Mouse (Mus musculus): ENCODE data around the gene Igfals. TPM values are rescaled to one million over a fixed set of nuclear protein-coding genes. Genes with fewer than 3 reads are reported as not detected.

The Igfals gene
- polyA plus RNA-seq, 1 experiment, result 0.42 TPM

GRCm38 (mm10) chr17:24913984-24914383 lies 48.2 kb downstream of the Igfals start:
- no peaks in the 10 kb centered on the region for H3K27me3 ChIP-seq (ENCODE audit: control insufficient read depth, insufficient read depth, low read length)
- H3K36me3 ChIP-seq (ENCODE audit: control insufficient read depth, insufficient read depth, low read length), result peaks cover 66% of the 10 kb centered on the region
- no peaks in the 10 kb centered on the region for H3K4me1 ChIP-seq (ENCODE audit: control insufficient read depth, insufficient read depth, insufficient read length, low read length)
- H3K27ac ChIP-seq (ENCODE audit: insufficient read depth, low read depth, low read length), result no peak overlapping the region
- H3K4me3 ChIP-seq (ENCODE audit: low read depth, low read length), result no peak overlapping the region
- TF ChIP-seq CTCF (IDR thresholded peaks at IDR 0.05; ENCODE audit: extremely low read depth, insufficient read length, insufficient replicate concordance, low read depth, low read length), result no peak

DNA sequence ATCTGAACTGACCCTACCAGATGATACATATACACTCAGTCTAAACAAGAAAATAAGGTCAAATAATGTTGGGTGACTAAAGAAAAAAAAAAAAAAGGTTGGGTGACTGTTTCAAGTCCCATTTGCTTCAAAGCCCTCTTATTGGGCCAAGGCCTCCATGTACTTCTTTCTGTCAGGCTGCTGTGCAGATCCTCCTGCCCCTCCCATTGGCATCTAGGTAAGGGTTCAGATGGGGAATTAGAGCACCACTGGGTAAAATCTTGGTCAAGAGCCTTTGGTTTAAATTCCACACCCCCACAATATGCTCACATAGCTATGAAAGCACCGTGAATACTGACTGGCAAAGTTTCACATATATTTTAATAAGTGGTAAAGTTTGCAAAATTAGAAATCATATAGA lies 57.4 kb downstream of the Igfals start:
- 96% methylated on average over 1 of the region's 1 CpGs for WGBS
- Histone ChIP-seq H3K4me1 (ENCODE audit: control insufficient read depth, insufficient read depth, insufficient read length, low read length) (no peaks in the 10 kb centered on the region), H3K36me3 (ENCODE audit: control insufficient read depth, insufficient read depth, low read length) (peaks cover 53% of the 10 kb centered on the region), H3K4me3 (ENCODE audit: low read depth, low read length) (no peak overlapping the region), H3K27ac (ENCODE audit: insufficient read depth, low read depth, low read length) (no peak overlapping the region), H3K27me3 (ENCODE audit: control insufficient read depth, insufficient read depth, low read length) (no peaks in the 10 kb centered on the region)
- TF ChIP-seq CTCF (IDR thresholded peaks at IDR 0.05; ENCODE audit: extremely low read depth, insufficient read length, insufficient replicate concordance, low read depth, low read length), result no peak
- no peak for TF ChIP-seq POLR2A (IDR thresholded peaks at IDR 0.05; ENCODE audit: low read depth, low read length)

GRCm38 (mm10) chr17:24929506-24929905 lies 63.7 kb downstream of the Igfals start:
- H3K27ac ChIP-seq (ENCODE audit: insufficient read depth, low read depth, low read length), result no peak overlapping the region
- peaks cover 23% of the 10 kb centered on the region for H3K36me3 ChIP-seq (ENCODE audit: control insufficient read depth, insufficient read depth, low read length)
- H3K27me3 ChIP-seq (ENCODE audit: control insufficient read depth, insufficient read depth, low read length), result no peaks in the 10 kb centered on the region
- no peak for TF ChIP-seq POLR2A (IDR thresholded peaks at IDR 0.05; ENCODE audit: low read depth, low read length)
- TF ChIP-seq CTCF (IDR thresholded peaks at IDR 0.05; ENCODE audit: extremely low read depth, insufficient read length, insufficient replicate concordance, low read depth, low read length), result no peak
- no peak overlapping the region for H3K4me3 ChIP-seq (ENCODE audit: low read depth, low read length)
- WGBS, result 79% methylated on average over 1 of the region's 1 CpGs
- H3K4me1 ChIP-seq (ENCODE audit: control insufficient read depth, insufficient read depth, insufficient read length, low read length), result no peaks in the 10 kb centered on the region

Other genes starting within 250 kb of the Igfals start
- gene Tsc2, start 233.4 kb upstream of the Igfals start, polyA plus RNA-seq (2012; rRNA removed), result 52.8 and 83.5 TPM in 2 replicates
- gene Nthl1, start 233.3 kb upstream of the Igfals start, polyA plus RNA-seq (2012; rRNA removed), result 6.0 and 7.2 TPM in 2 replicates
- 35.6 and 44.9 TPM in 2 replicates for gene Slc9a3r2, start 215.7 kb upstream of the Igfals start, polyA plus RNA-seq (2012; rRNA removed)
- 2.0 and 6.5 TPM in 2 replicates for gene Npw, start 207.5 kb upstream of the Igfals start, polyA plus RNA-seq (2012; rRNA removed)
- 41.1 and 85.8 TPM in 2 replicates for gene Zfp598, start 196.3 kb upstream of the Igfals start, polyA plus RNA-seq (2012; rRNA removed)
- gene Syngr3, start 176.0 kb upstream of the Igfals start, polyA plus RNA-seq (2012; rRNA removed), result 1.2 and 1.3 TPM in 2 replicates
- 22.8 and 35.9 TPM in 2 replicates for gene Gfer, start 169.8 kb upstream of the Igfals start, polyA plus RNA-seq (2012; rRNA removed)
- 57.7 and 115 TPM in 2 replicates for gene Noxo1, start 169.8 kb upstream of the Igfals start, polyA plus RNA-seq (2012; rRNA removed)
- 26.0 and 49.6 TPM in 2 replicates for gene Tbl3, start 158.3 kb upstream of the Igfals start, polyA plus RNA-seq (2012; rRNA removed)
- gene Rnf151, start 147.9 kb upstream of the Igfals start, polyA plus RNA-seq (2012; rRNA removed), result 0.19 TPM in 1 of 2 replicates, not detected in the other
- 1,627 and 2,207 TPM in 2 replicates for gene Rps2, start 147.9 kb upstream of the Igfals start, polyA plus RNA-seq (2012; rRNA removed)
- gene Ndufb10, start 141.5 kb upstream of the Igfals start, polyA plus RNA-seq (2012; rRNA removed), result 384 and 403 TPM in 2 replicates
- 0.11 and 0.19 TPM in 2 replicates for gene Rpl3l, start 138.2 kb upstream of the Igfals start, polyA plus RNA-seq (2012; rRNA removed)
- 29.5 and 54.2 TPM in 2 replicates for gene Msrb1, start 129.4 kb upstream of the Igfals start, polyA plus RNA-seq (2012; rRNA removed)
- gene Hs3st6, start 113.0 kb upstream of the Igfals start, polyA plus RNA-seq (2012; rRNA removed), result 1.7 and 2.8 TPM in 2 replicates
- gene Meiob, start 61.7 kb upstream of the Igfals start, polyA plus RNA-seq (2012; rRNA removed), result not detected in 2 replicates
- 352 and 372 TPM in 2 replicates for gene Hagh, start 25.9 kb upstream of the Igfals start, polyA plus RNA-seq (2012; rRNA removed)
- gene Fahd1, start 15.6 kb upstream of the Igfals start, polyA plus RNA-seq (2012; rRNA removed), result 65.2 and 108 TPM in 2 replicates
- 33.0 and 39.9 TPM in 2 replicates for gene Nubp2, start 20.4 kb downstream of the Igfals start, polyA plus RNA-seq (2012; rRNA removed)
- 51.5 and 88.1 TPM in 2 replicates for gene Spsb3, start 20.6 kb downstream of the Igfals start, polyA plus RNA-seq (2012; rRNA removed)
- gene Eme2, start 29.1 kb downstream of the Igfals start, polyA plus RNA-seq (2012; rRNA removed), result 20.3 and 21.0 TPM in 2 replicates
- gene Mrps34, start 29.1 kb downstream of the Igfals start, polyA plus RNA-seq (2012; rRNA removed), result 244 and 319 TPM in 2 replicates
- 29.4 and 52.4 TPM in 2 replicates for gene Nme3, start 30.5 kb downstream of the Igfals start, polyA plus RNA-seq (2012; rRNA removed)
- 37.0 and 51.7 TPM in 2 replicates for gene Mapk8ip3, start 71.0 kb downstream of the Igfals start, polyA plus RNA-seq (2012; rRNA removed)
- 13.3 and 18.2 TPM in 2 replicates for gene Jpt2, start 94.7 kb downstream of the Igfals start, polyA plus RNA-seq (2012; rRNA removed)
- 5.8 and 10.0 TPM in 2 replicates for gene Cramp1l, start 149.8 kb downstream of the Igfals start, polyA plus RNA-seq (2012; rRNA removed)
- 4.2 and 8.4 TPM in 2 replicates for gene Ift140, start 150.1 kb downstream of the Igfals start, polyA plus RNA-seq (2012; rRNA removed)
- gene Tmem204, start 217.6 kb downstream of the Igfals start, polyA plus RNA-seq (2012; rRNA removed), result 9.7 and 17.7 TPM in 2 replicates
- gene Telo2, start 250.0 kb downstream of the Igfals start, polyA plus RNA-seq (2012; rRNA removed), result 7.3 and 8.9 TPM in 2 replicates

Data from small intestine, adult 2 months (tissue).